Mouse (Mus musculus) heart, adult 9 months (tissue): ENCODE data around the gene Ddx10.

ENCODE experiments used
- DNase-seq, 2 experiments: peaks; one replicate each; pipeline ENCODE4 v3.0.0; 2022; ENCODE audit warnings: low spot score in 2 of 2

Ddx10 gene

GRCm38 (mm10) chr9:53247953-53248397 lies at the start of gene Ddx10:
Gene Ddx10 (minus strand): TSS chr9:53248053.
- peak; percentile 97 to 99 for DNase-seq

- DNase-seq, result no peak
These were observed 45.0 kb upstream of the Ddx10 start for GRCm38 (mm10) chr9:53292833-53293232.

- DNase-seq, result no peak
These were observed 42.2 kb upstream of the Ddx10 start for GRCm38 (mm10) chr9:53290006-53290405.

- DNase-seq, result no peak
These were observed 38.9 kb upstream of the Ddx10 start for GRCm38 (mm10) chr9:53286793-53287192.

GRCm38 (mm10) chr9:53278997-53279396 lies 31.1 kb upstream of the Ddx10 start:
- no peak for DNase-seq

- DNase-seq, result peak in 1 of 2 experiments; percentile 24
These were observed 28.5 kb upstream of the Ddx10 start for GRCm38 (mm10) chr9:53276381-53276780.

GRCm38 (mm10) chr9:53272714-53273113 lies 24.9 kb upstream of the Ddx10 start:
- DNase-seq, result no peak

GRCm38 (mm10) chr9:53272207-53272606 lies 24.4 kb upstream of the Ddx10 start:
- no peak for DNase-seq

GRCm38 (mm10) chr9:53271281-53272022 lies 23.6 kb upstream of the Ddx10 start:
- no peak for DNase-seq

- no peak for DNase-seq
These were observed 21.6 kb upstream of the Ddx10 start for GRCm38 (mm10) chr9:53269466-53269755.

GRCm38 (mm10) chr9:53268731-53269465 lies 21.0 kb upstream of the Ddx10 start:
- DNase-seq, result no peak

GRCm38 (mm10) chr9:53268036-53268435 lies 20.2 kb upstream of the Ddx10 start:
- peak in 1 of 2 experiments; percentile 23 for DNase-seq

- DNase-seq, result no peak
These were observed 17.7 kb upstream of the Ddx10 start for GRCm38 (mm10) chr9:53265589-53265988.

GRCm38 (mm10) chr9:53264387-53264786 lies 16.5 kb upstream of the Ddx10 start:
- no peak for DNase-seq

- no peak for DNase-seq
These were observed 10.3 kb upstream of the Ddx10 start for GRCm38 (mm10) chr9:53258199-53258598.

GRCm38 (mm10) chr9:53257772-53258171 lies 9.9 kb upstream of the Ddx10 start:
- DNase-seq, result no peak

- DNase-seq, result no peak
These were observed 8.9 kb upstream of the Ddx10 start for GRCm38 (mm10) chr9:53256690-53257305.

GRCm38 (mm10) chr9:53254368-53254767 lies 6.5 kb upstream of the Ddx10 start:
- DNase-seq, result peak; percentile 36 to 68

GRCm38 (mm10) chr9:53247516-53247915 lies 337 bp downstream of the Ddx10 start:
- DNase-seq, result peak in 1 of 2 experiments; percentile 6

- no peak for DNase-seq
These were observed 29.7 kb downstream of the Ddx10 start for GRCm38 (mm10) chr9:53218181-53218580.

GRCm38 (mm10) chr9:53208283-53208682 lies 39.6 kb downstream of the Ddx10 start:
- DNase-seq, result no peak

- DNase-seq, result no peak
These were observed 73.3 kb downstream of the Ddx10 start for GRCm38 (mm10) chr9:53174590-53174989.

GRCm38 (mm10) chr9:53173258-53173657 lies 74.6 kb downstream of the Ddx10 start:
- peak; percentile 2 to 17 for DNase-seq
